Mouse (Mus musculus) embryonic fibroblast, embryonic 13.5 days (primary cell): ENCODE measurements at regions not wholly inside any gene's neighbourhood (a gene's known extent, or its start where the extent isn't known, plus 50 kb on each side); places are given as distances from the start of the nearest gene placed in this dataset.

ENCODE experiments used
- CTCF ChIP-seq: IDR thresholded peaks from 2 replicates; pipeline ENCODE4 v1.5.1; 2011; ENCODE audit warnings: mild to moderate bottlenecking, control low read depth, low read length, moderate library complexity, borderline replicate concordance; ENCODE audit not compliant: insufficient read depth
- POLR2A ChIP-seq: IDR thresholded peaks from 2 replicates; pipeline ENCODE4 v1.6.1; 2011; ENCODE audit warnings: low read depth, mild to moderate bottlenecking, control low read depth, low read length, moderate library complexity

GRCm38 (mm10) chr7:83075159-83075952 lies 208.2 kb downstream of the Mex3b start:
- TF ChIP-seq CTCF (no peak), POLR2A (no peak)
